Mouse (Mus musculus) C2C12 (cell line): ENCODE data around the gene Hip1r.

ENCODE experiments used
- CEBPB ChIP-seq: IDR thresholded peaks from one replicate; pipeline ENCODE4 v1.6.1; 2011; ENCODE audit warnings: low read depth, mild to moderate bottlenecking, control low read depth, moderate library complexity
- CTCF ChIP-seq: IDR thresholded peaks from one replicate; pipeline ENCODE4 v1.5.1; 2011; ENCODE audit not compliant: control insufficient read depth, insufficient read depth, insufficient read length
- FOSL1 ChIP-seq: IDR thresholded peaks from one replicate; pipeline ENCODE4 v1.8.0; 2011; ENCODE audit warnings: mild to moderate bottlenecking, low read length; ENCODE audit not compliant: poor library complexity, insufficient read depth, severe bottlenecking
- MAX ChIP-seq: IDR thresholded peaks from one replicate; pipeline ENCODE4 v1.6.1; 2011; ENCODE audit warnings: mild to moderate bottlenecking, control low read depth
- MYOG ChIP-seq: IDR thresholded peaks from one replicate; pipeline ENCODE4 v1.6.1; 2011; ENCODE audit not compliant: control insufficient read depth, insufficient read length; ENCODE audit errors: extremely low read depth
- USF1 ChIP-seq: IDR thresholded peaks from one replicate; pipeline ENCODE4 v1.6.1; 2011; ENCODE audit warnings: low read depth, mild to moderate bottlenecking, control low read depth, moderate library complexity

- no peak for TF ChIP-seq CTCF
- no peak for TF ChIP-seq MAX
- TF ChIP-seq CEBPB, result no peak
- no peak for TF ChIP-seq FOSL1
- TF ChIP-seq USF1, result no peak
- no peak for TF ChIP-seq MYOG
Measured at GRCm38 (mm10) chr5:124035806-124036205, 62.4 kb downstream of the Hip1r start.
